Mouse (Mus musculus): ENCODE measurements at regions not wholly inside any gene's neighbourhood (a gene's known extent, or its start where the extent isn't known, plus 50 kb on each side); places are given as distances from the start of the nearest gene placed in this dataset.

DNA sequence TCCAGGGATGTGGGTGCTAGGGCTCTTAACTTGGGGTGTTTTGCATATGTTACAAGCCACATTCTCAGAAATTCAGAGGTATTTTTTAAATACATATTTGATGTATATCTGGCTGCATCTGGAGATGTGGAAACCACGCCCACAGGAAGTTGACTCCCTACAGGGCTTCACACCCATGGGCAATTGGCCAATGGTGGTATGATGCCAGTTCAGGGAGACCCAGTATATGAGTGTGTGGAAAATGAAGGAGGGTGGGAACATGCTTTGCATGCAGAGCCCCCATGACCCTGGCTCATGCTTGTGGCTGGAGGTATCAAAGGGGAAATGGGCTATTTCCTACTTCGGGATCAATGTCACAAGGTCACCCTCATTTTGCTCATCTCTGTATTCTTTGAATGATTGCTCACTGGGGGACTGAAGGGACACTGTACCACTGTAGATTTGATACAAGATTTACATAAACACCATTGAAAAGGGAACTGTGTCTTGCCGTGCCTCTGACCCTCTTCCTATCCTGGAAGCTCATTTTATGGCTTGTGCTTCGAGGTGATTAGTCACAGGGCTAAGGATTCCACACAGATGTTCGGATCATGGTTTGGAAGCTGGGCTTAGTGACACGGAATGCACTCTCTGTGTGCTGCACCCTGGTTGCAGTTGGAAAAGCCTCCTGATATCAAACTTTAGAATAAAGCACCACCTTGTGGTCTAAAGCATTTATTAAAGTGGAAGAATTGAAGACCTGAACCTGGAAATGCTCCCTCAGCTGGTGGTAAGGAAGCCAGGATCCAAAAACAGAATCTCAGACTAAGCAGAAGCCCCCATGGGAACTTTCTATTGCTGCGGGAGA lies 56.8 kb upstream of the Edn1 start:
- peak; percentile 62; the same call in 1 of the 2 replicates for ATAC-seq
- TF ChIP-seq CTCF (IDR thresholded peaks at IDR 0.05; ENCODE audit: low read depth) = peak; percentile 80

DNA sequence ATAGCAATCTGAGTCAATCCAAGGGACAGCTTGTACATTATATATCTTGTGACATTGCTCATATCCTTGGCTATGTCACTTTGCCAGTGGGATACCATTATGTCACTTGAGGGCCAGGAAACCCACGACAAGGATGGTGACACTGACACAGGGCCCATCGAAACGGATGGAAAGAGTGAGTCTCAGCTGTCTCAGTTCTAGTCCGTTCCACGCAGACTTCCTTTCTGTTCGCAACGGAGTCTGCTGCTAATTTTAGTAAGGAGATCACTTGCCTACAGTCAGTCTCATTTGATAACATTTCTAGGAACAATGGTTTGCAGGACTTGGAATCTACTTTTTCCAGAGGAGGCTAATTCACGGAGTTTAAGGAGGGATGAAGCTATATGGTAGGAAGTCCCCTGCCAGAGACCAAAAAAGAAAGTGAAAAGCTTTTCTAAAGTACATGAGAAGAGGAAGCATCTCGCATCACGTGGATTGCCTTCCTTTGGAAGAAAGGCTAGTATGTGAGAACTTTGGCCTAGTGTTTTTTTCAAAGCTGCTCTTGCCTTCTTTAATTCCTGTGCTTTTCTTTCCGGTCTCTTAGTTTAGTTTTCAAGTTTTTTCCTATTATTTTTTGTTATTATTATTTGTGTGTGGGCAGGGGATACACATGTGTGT lies 55.4 kb upstream of the Edn1 start:
- Histone ChIP-seq H3K4me2 (ENCODE audit: low read depth, low read length) (no peak overlapping the region), H3K27ac (no peak overlapping the region), H3K27me3 (ENCODE audit: insufficient read depth, low read length) (no peaks in the 10 kb centered on the region), H3K4me3 (ENCODE audit: low read length) (no peak overlapping the region), H3K9ac (replicated peaks; ENCODE audit: low read length) (no peak overlapping the region), H3K36me3 (ENCODE audit: insufficient read depth, low read length) (no peaks in the 10 kb centered on the region), H3K4me1 (ENCODE audit: insufficient read depth, low read length) (no peaks in the 10 kb centered on the region), H3K9me3 (ENCODE audit: low read length) (no peaks in the 10 kb centered on the region)
- no peak for TF ChIP-seq CTCF (IDR thresholded peaks at IDR 0.05; ENCODE audit: low read depth)
- no peak for ATAC-seq
- DNase-seq (ENCODE audit: low spot score) = no peak
- 86% methylated on average over 11 of the region's 11 CpGs for WGBS

More for the DNA sequence above, 56.8 kb upstream of the Edn1 start:
- H3K9ac ChIP-seq (replicated peaks; ENCODE audit: low read length) = no peak overlapping the region
- DNase-seq (ENCODE audit: low spot score) = peak; percentile 87
- no peak overlapping the region for H3K27ac ChIP-seq
- H3K36me3 ChIP-seq (ENCODE audit: insufficient read depth, low read length) = no peaks in the 10 kb centered on the region
- H3K4me1 ChIP-seq (ENCODE audit: insufficient read depth, low read length) = no peaks in the 10 kb centered on the region
- H3K4me2 ChIP-seq (ENCODE audit: low read depth, low read length) = no peak overlapping the region
- WGBS = 37% methylated on average over 7 of the region's 7 CpGs
- no peak overlapping the region for H3K4me3 ChIP-seq (ENCODE audit: low read length)
- H3K27me3 ChIP-seq (ENCODE audit: insufficient read depth, low read length) = no peaks in the 10 kb centered on the region
- H3K9me3 ChIP-seq (ENCODE audit: low read length) = no peaks in the 10 kb centered on the region
